Mouse (Mus musculus) small intestine, adult 2 months (tissue): Measurements from ENCODE around the gene Eif4h.

ENCODE experiments used
- CTCF ChIP-seq: fragments of 200-500 bp; IDR thresholded peaks from 2 replicates; pipeline ENCODE4 v1.5.1; 2012; ENCODE audit warnings: low read depth, mild to moderate bottlenecking, control low read depth, inconsistent platforms, low read length, moderate library complexity, mixed read lengths; ENCODE audit not compliant: insufficient replicate concordance, insufficient read length; ENCODE audit errors: extremely low read depth
- POLR2A ChIP-seq: fragments of 200-500 bp; IDR thresholded peaks from 2 replicates; pipeline ENCODE4 v1.6.1; 2012; ENCODE audit warnings: low read depth, mild to moderate bottlenecking, control low read depth, inconsistent platforms, low read length, moderate library complexity

- no peak for TF ChIP-seq POLR2A
- no peak for TF ChIP-seq CTCF
Observed at GRCm38 (mm10) chr5:134606314-134606713, 33.0 kb downstream of the Eif4h start.
